Mouse (Mus musculus): ENCODE results near the gene Rhbdl3. TPM values are rescaled to one million over a fixed set of nuclear protein-coding genes. Genes with fewer than 3 reads are reported as not detected.
A peak's percentile ranks its signal among the peaks of the same experiment; 100 is the strongest.

Rhbdl3 gene
- polyA plus RNA-seq, 1 experiment from 2014 or later = 0.12 TPM

- no peak overlapping the region for H3K9ac ChIP-seq
- WGBS (ENCODE audit: insufficient replicate concordance) = 31% methylated on average over 9 of the region's 9 CpGs
- no peaks in the 10 kb centered on the region for H3K4me1 ChIP-seq (replicated peaks)
- H3K9me3 ChIP-seq (replicated peaks) = no peaks in the 10 kb centered on the region; the same call in 1 of the 2 replicates
- H3K36me3 ChIP-seq = no peaks in the 10 kb centered on the region
- H3K27ac ChIP-seq = no peak overlapping the region
- H3K27me3 ChIP-seq = peaks cover 73% of the 10 kb centered on the region
- no peak overlapping the region for H3K4me2 ChIP-seq
- ATAC-seq (ENCODE audit: low read depth) (no peak), DNase-seq (no peak)
- no peak overlapping the region for H3K4me3 ChIP-seq (replicated peaks)
These were observed 5.6 kb upstream of the Rhbdl3 start for GRCm38 (mm10) chr11:80295066-80295465.

- Histone ChIP-seq H3K27ac (no peak overlapping the region), H3K9ac (no peak overlapping the region), H3K4me1 (replicated peaks) (0 out of 2 replicates have a peak, but pooled peaks cover 2% of the 10 kb centered on the region), H3K4me2 (no peak overlapping the region), H3K4me3 (replicated peaks) (no peak overlapping the region), H3K36me3 (no peaks in the 10 kb centered on the region), H3K9me3 (replicated peaks) (no peaks in the 10 kb centered on the region; the same call in 1 of the 2 replicates), H3K27me3 (peaks cover 77% of the 10 kb centered on the region)
- WGBS (ENCODE audit: insufficient replicate concordance) = 19% methylated on average over 14 of the region's 14 CpGs
- DNase-seq (no peak), ATAC-seq (ENCODE audit: low read depth) (no peak)
These were observed 4.9 kb upstream of the Rhbdl3 start for GRCm38 (mm10) chr11:80295785-80296184.

GRCm38 (mm10) chr11:80299513-80300235, 1.0 kb upstream of the Rhbdl3 start:
- Histone ChIP-seq H3K36me3 (no peaks in the 10 kb centered on the region), H3K27ac (no peak overlapping the region)
- WGBS (ENCODE audit: insufficient replicate concordance) = 7% methylated on average over 12 of the region's 12 CpGs

GRCm38 (mm10) chr11:80301316-80302045, 769 bp downstream of the Rhbdl3 start:
- Histone ChIP-seq H3K4me1 (replicated peaks) (peaks cover 15% of the 10 kb centered on the region; the same call in 1 of the 2 replicates), H3K4me3 (replicated peaks) (peak overlapping the region; percentile 54), H3K4me2 (peak overlapping the region; percentile 68), H3K9me3 (replicated peaks) (no peaks in the 10 kb centered on the region), H3K27ac (no peak overlapping the region), H3K36me3 (no peaks in the 10 kb centered on the region), H3K9ac (no peak overlapping the region), H3K27me3 (peaks cover 91% of the 10 kb centered on the region)
- ATAC-seq (ENCODE audit: low read depth) (no peak), DNase-seq (no peak)
- WGBS (ENCODE audit: insufficient replicate concordance) = 1% methylated on average over 50 of the region's 53 CpGs

More at GRCm38 (mm10) chr11:80299513-80300235, 1.0 kb upstream of the Rhbdl3 start:
- no peak overlapping the region for H3K4me3 ChIP-seq (replicated peaks)
- no peak overlapping the region for H3K4me2 ChIP-seq
- peaks cover 97% of the 10 kb centered on the region for H3K27me3 ChIP-seq
- H3K4me1 ChIP-seq (replicated peaks) = peaks cover 15% of the 10 kb centered on the region; the same call in 1 of the 2 replicates
- DNase-seq = no peak
- H3K9me3 ChIP-seq (replicated peaks) = no peaks in the 10 kb centered on the region
- ATAC-seq (ENCODE audit: low read depth) = no peak
- H3K9ac ChIP-seq = no peak overlapping the region

- H3K27ac ChIP-seq = no peak overlapping the region
- ATAC-seq (ENCODE audit: low read depth) (no peak), DNase-seq (no peak)
- H3K9ac ChIP-seq = no peak overlapping the region
- H3K27me3 ChIP-seq = peaks cover 86% of the 10 kb centered on the region
- peak overlapping the region; percentile 68 for H3K4me2 ChIP-seq
- H3K4me1 ChIP-seq (replicated peaks) = peaks cover 15% of the 10 kb centered on the region; the same call in 1 of the 2 replicates
- WGBS (ENCODE audit: insufficient replicate concordance) = 2% methylated on average over 9 of the region's 9 CpGs
- H3K4me3 ChIP-seq (replicated peaks) = peak overlapping the region; percentile 54; the same call in 1 of the 2 replicates
- no peaks in the 10 kb centered on the region for H3K9me3 ChIP-seq (replicated peaks)
- no peaks in the 10 kb centered on the region for H3K36me3 ChIP-seq
These were observed 1.3 kb downstream of the Rhbdl3 start for GRCm38 (mm10) chr11:80302046-80302390.

- Histone ChIP-seq H3K9ac (no peak overlapping the region), H3K4me2 (peak overlapping the region; percentile 68), H3K4me1 (replicated peaks) (peaks cover 15% of the 10 kb centered on the region; the same call in 1 of the 2 replicates), H3K36me3 (no peaks in the 10 kb centered on the region), H3K9me3 (replicated peaks) (no peaks in the 10 kb centered on the region), H3K27ac (no peak overlapping the region), H3K4me3 (replicated peaks) (peak overlapping the region; percentile 12; the same call in 1 of the 2 replicates), H3K27me3 (peaks cover 81% of the 10 kb centered on the region)
- DNase-seq = no peak
- ATAC-seq (ENCODE audit: low read depth) = no peak
- WGBS (ENCODE audit: insufficient replicate concordance) = 5% methylated on average over 11 of the region's 11 CpGs
These were observed 1.8 kb downstream of the Rhbdl3 start for GRCm38 (mm10) chr11:80302536-80302935.

- no peak overlapping the region for H3K27ac ChIP-seq
- H3K36me3 ChIP-seq = no peaks in the 10 kb centered on the region
- ATAC-seq (ENCODE audit: low read depth) (no peak), DNase-seq (no peak)
- 46% methylated on average over 3 of the region's 3 CpGs for WGBS (ENCODE audit: insufficient replicate concordance)
- peaks cover 15% of the 10 kb centered on the region; the same call in 1 of the 2 replicates for H3K4me1 ChIP-seq (replicated peaks)
- H3K9me3 ChIP-seq (replicated peaks) = no peaks in the 10 kb centered on the region
- H3K9ac ChIP-seq = no peak overlapping the region
- H3K4me2 ChIP-seq = no peak overlapping the region
- H3K27me3 ChIP-seq = peaks cover 70% of the 10 kb centered on the region
- H3K4me3 ChIP-seq (replicated peaks) = no peak overlapping the region
These were observed 3.0 kb downstream of the Rhbdl3 start for GRCm38 (mm10) chr11:80303746-80304145.

- H3K36me3 ChIP-seq = no peaks in the 10 kb centered on the region
- H3K4me2 ChIP-seq = no peak overlapping the region
- no peak for ATAC-seq (ENCODE audit: low read depth)
- peaks cover 61% of the 10 kb centered on the region for H3K27me3 ChIP-seq
- WGBS (ENCODE audit: insufficient replicate concordance) = 66% methylated on average over 10 of the region's 10 CpGs
- no peaks in the 10 kb centered on the region for H3K9me3 ChIP-seq (replicated peaks)
- peaks cover 15% of the 10 kb centered on the region; the same call in 1 of the 2 replicates for H3K4me1 ChIP-seq (replicated peaks)
- DNase-seq = no peak
- no peak overlapping the region for H3K9ac ChIP-seq
- no peak overlapping the region for H3K4me3 ChIP-seq (replicated peaks)
- no peak overlapping the region for H3K27ac ChIP-seq
These were observed 4.1 kb downstream of the Rhbdl3 start for GRCm38 (mm10) chr11:80304846-80305245.

- Histone ChIP-seq H3K27ac (no peak overlapping the region), H3K4me3 (replicated peaks) (no peak overlapping the region), H3K4me2 (no peak overlapping the region), H3K4me1 (replicated peaks) (no peaks in the 10 kb centered on the region), H3K9me3 (replicated peaks) (no peaks in the 10 kb centered on the region), H3K27me3 (peaks cover 37% of the 10 kb centered on the region), H3K9ac (no peak overlapping the region), H3K36me3 (no peaks in the 10 kb centered on the region)
- 28% methylated on average over 6 of the region's 6 CpGs for WGBS (ENCODE audit: insufficient replicate concordance)
- DNase-seq (no peak), ATAC-seq (ENCODE audit: low read depth) (no peak)
These were observed 7.8 kb downstream of the Rhbdl3 start for GRCm38 (mm10) chr11:80308537-80308936.

- no peak overlapping the region for H3K9ac ChIP-seq
- no peak overlapping the region for H3K4me3 ChIP-seq (replicated peaks)
- no peaks in the 10 kb centered on the region for H3K36me3 ChIP-seq
- H3K27me3 ChIP-seq = peaks cover 14% of the 10 kb centered on the region
- H3K4me2 ChIP-seq = no peak overlapping the region
- 61% methylated on average over 4 of the region's 4 CpGs for WGBS (ENCODE audit: insufficient replicate concordance)
- no peaks in the 10 kb centered on the region for H3K9me3 ChIP-seq (replicated peaks)
- no peak overlapping the region for H3K27ac ChIP-seq
- DNase-seq = no peak
- ATAC-seq (ENCODE audit: low read depth) = no peak
- H3K4me1 ChIP-seq (replicated peaks) = no peaks in the 10 kb centered on the region
These were observed 10.6 kb downstream of the Rhbdl3 start for GRCm38 (mm10) chr11:80311271-80311670.

GRCm38 (mm10) chr11:80312049-80312448, 11.3 kb downstream of the Rhbdl3 start:
- ATAC-seq (ENCODE audit: low read depth) = no peak
- Histone ChIP-seq H3K27me3 (peaks cover 14% of the 10 kb centered on the region), H3K9me3 (replicated peaks) (no peaks in the 10 kb centered on the region), H3K27ac (no peak overlapping the region), H3K9ac (no peak overlapping the region), H3K4me1 (replicated peaks) (no peaks in the 10 kb centered on the region), H3K36me3 (no peaks in the 10 kb centered on the region), H3K4me3 (replicated peaks) (no peak overlapping the region), H3K4me2 (no peak overlapping the region)
- WGBS (ENCODE audit: insufficient replicate concordance) = 43% methylated on average over 2 of the region's 2 CpGs
- no peak for DNase-seq
